Mouse (Mus musculus) heart, adult 18-20 months (tissue): ENCODE measurements at regions not wholly inside any gene's neighbourhood (a gene's known extent, or its start where the extent isn't known, plus 50 kb on each side); places are given as distances from the start of the nearest gene placed in this dataset.

Experiments
- DNase-seq, 2 experiments: peaks; one replicate each; pipeline ENCODE4 v3.0.0; 2021 to 2022; ENCODE audit warnings: mixed read lengths in 1 of 2

GRCm38 (mm10) chr5:43137777-43138176, 95.2 kb upstream of the Cpeb2 start:
- no peak for DNase-seq

DNA sequence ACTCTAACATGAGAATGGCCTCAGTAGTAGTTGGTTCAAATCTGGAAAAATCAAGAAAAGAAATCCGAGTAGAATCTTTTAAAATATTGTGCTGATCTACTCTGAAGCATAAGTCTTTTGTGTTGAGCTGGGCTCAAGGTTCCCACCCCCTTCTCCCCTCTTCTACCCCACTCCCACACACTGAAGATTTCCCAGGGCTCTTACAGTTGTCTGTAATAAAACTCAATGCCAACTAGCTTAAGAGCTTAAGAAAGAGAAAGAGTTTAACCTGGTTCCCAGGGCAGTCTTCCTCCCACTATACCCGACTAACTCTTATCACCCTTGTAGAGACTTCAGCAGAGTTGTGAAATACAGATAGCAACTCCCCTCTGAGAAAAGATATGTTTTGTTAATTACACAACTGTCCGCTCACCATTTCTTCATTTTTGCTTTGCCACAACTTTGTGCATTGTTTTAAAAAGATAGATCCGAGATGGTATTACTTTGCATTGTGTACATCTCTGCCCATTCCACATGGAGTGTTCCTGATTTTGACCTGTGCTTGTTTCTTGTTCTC, 94.0 kb upstream of the Cpeb2 start:
- DNase-seq, result no peak

- no peak for DNase-seq
These were observed 93.2 kb upstream of the Cpeb2 start for GRCm38 (mm10) chr5:43139813-43140212.

DNA sequence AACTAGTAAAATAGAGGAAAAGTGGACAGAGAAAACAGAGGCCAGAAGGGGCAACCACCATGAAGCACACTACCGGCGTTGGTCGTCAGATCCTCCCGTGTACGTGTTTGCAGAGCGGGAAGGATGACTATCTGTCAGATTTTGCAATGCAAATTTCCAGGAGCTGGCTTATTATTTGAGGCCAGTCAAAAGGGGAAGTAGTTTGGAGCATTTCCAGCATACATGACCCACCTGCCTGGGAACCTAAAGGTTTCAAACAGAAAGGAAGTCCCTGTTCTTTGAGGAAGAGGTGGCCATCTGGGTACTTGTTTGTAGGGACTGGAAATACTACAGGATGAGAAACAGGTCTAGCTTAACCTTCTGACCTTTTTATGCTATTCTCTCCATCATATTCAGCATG, 87.0 kb upstream of the Cpeb2 start:
- DNase-seq, result no peak

- DNase-seq, result no peak
These were observed 86.0 kb upstream of the Cpeb2 start for GRCm38 (mm10) chr5:43146928-43147327.

DNA sequence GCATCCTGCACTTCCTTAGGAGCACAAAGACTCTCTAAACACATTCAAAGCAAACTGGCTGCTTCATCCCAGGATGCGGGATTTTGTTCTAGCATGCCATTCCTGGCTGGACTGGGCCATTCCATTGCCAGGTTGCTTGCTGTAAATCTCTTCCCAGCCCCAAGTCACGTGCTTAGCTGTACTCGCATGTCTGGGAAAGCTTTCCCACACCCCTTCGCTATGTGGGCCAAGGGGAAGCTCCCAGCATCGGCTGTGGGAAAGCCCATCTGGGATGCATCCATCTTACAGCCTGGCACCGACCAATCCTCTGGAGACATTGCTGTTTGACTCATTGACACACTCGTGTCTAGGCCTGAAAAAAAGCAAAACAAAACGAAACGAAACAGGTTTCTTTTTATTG, 84.5 kb upstream of the Cpeb2 start:
- DNase-seq, result peak in 1 of 2 experiments; percentile 5

- no peak for DNase-seq
These were observed 83.4 kb upstream of the Cpeb2 start for GRCm38 (mm10) chr5:43149559-43149958.

DNA sequence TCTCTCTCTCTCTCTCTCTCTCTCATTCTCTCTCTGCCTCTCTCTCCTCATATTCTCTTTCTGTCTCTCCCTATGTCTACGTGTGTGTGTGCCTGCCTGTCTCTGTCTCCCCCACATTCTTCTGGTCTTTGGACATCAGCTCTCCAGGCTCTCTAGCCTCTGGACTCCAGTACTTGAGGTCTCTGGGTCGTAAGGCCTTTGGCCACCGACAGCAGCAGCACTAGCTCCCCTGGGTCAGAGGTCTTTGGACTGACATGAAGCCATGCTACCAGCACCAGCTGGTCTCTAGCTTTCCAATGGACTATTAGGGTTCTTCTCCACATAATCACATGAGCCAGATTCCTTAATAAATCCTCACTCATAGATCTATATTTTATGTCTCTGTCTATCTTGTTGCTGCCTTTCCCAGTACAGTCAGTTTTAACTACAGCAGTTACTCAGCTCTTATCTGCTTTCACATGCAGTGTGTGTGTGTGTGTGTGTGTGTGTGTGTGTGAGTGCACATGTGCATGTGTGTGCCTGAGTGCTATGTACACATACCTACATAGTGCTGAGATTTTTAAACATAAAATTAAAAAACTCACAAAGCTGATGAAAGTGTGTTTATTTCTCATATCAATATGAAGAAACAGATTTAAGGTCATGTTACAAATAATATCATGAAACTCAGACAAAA, 81.7 kb upstream of the Cpeb2 start:
- no peak for DNase-seq

- no peak for DNase-seq
These were observed 80.8 kb upstream of the Cpeb2 start for GRCm38 (mm10) chr5:43152119-43152611.

DNA sequence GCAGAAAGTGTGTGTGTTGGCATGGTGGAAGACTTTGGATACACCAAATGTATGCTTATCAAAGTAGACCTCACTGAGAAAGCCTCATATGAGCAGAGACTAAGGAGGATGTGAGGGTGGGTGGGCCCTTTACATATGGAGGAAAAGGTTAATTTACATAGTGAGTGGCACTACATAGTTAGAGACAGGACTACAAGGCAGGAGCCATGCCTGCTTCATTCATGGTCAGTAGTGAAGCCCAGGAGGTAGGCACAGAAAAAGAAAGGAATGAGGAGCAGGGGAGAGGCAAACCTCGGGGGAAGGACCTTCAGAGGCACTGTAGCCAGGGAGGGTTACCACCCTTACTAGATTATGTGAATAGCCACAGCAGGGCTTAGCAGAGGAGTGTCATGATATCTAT, 80.1 kb upstream of the Cpeb2 start:
- no peak for DNase-seq

DNA sequence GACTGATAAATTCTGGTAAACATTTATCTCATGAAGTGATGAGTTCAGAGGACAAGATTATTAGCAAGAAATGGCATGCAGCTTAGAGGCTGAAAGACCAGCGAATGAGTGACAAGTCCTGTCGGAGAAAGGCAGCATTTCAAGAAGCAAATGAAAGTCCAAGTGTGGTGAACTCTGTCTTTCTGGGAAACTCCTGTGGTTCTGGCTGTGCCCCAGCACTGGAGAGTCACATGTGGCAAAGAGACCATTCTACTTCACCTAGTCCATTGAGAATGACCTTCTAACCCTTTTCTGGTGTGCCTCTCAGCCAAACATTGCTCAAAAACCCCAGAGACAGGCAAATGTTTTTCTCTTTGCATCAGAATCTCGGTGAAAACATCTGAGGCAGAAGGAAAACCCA, 76.2 kb upstream of the Cpeb2 start:
- no peak for DNase-seq

DNA sequence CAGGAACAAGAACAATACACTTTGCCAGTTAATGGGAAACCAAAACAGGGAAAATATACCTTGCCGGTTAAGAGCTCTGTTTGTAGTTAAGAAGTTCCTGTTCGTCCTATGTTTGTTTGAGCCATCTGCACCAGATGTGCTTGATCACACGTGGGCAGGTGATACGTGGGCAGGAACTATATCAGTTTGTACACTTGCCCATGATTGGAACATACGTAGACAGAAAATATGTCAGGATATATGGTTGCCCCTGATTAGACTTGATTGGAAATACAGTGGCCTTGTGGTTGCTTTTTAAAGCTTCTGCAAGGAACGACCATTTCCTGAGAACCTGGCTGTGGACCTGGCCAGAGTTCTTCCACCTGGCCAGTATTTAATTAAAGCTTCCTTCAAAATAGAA, 72.8 kb upstream of the Cpeb2 start:
- no peak for DNase-seq

DNA sequence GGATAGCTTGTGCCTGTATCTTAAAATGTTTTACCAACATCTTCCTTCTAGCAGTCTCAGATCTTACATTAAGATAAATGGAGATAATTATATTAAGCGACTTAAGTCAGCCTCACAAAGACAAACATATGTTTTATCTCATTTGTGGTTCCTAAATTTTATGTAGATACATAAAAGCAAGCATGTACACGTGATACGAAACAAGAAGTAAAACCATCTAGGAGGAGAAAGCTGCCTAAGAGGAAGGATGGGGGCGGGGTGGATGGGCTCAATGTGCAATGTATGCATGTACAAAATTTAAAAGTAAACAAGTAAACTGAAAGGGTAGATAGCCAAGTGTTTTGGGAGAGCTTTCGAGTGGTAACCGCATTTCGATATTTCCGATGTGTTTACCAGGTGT, 51.5 kb upstream of the Cpeb2 start:
- no peak for DNase-seq
